Mouse (Mus musculus): ENCODE results near the gene Rapgef1.

DNA sequence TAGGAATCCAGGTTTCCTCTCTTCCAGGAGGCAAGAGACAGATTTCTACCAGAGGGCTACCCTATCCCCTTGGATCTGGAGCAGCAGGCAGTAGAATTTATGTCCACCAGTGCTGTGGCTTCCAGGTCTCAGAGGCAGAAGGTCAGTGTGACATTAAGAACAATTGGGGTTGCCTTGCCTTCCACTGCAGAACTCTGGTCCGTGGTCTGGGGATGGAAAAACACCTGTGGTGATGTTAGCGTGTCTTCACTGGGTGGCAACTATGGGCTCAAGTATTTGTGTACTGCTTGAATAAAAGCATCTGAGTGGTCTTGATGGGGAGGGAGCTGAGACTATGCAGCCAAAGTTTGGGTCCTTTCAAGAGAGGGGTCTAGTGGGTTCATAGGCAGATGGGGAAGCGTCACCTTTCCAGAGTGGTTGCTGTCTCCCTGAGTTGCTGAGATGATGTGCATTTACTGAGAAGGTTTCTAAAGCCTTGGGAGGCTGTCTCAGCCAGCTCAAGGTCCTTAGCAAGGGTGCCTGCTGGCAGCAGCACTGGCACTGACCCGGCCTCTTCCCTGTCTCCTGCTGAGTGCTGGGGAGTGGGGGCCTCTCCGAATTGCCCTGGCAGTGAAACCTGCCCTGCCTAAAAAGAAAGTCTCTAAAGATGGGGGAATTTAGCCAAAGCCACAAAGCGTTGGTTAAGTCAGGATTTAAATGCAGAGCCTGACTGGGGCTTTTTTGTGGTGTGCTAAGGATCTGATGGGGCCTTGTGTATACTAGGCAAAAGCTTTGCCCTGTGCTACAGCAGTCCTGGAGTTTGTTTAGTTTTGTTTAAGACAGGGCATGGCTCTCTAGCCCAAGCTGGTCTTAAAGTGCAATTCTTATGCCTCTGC lies 60.4 kb downstream of the Rapgef1 start:
- no peak for TF ChIP-seq POLR2A (IDR thresholded peaks at IDR 0.05; ENCODE audit: insufficient read depth, low read depth, low read length)
- TF ChIP-seq CTCF (IDR thresholded peaks at IDR 0.05; ENCODE audit: insufficient read depth, low read depth, low read length): no peak
